Mouse (Mus musculus) adrenal gland, adult 2 months (tissue): ENCODE measurements around the gene Dclre1a. TPM values are rescaled to one million over a fixed set of nuclear protein-coding genes. Genes with fewer than 3 reads are reported as not detected.

Source experiments
- DNase-seq: peaks from one replicate; pipeline ENCODE4 v3.0.0; 2021
- long read RNA-seq: library from polyadenylated mRNA; stranded (forward); transcript quantifications from one replicate; pipeline ENCODE4 v2.0.0, GENCODE M21; 2021
- polyA plus RNA-seq: library from polyadenylated mRNA; depleted of rRNA; stranded (reverse); fragments of >200 nt; gene quantifications from 2 replicates; pipeline ENCODE4 v1.2.3, GENCODE M21; 2012; rRNA removed
- total RNA-seq, 2 experiments: library from RNA; stranded (reverse); gene quantifications; 2 replicates each; pipeline ENCODE4 v1.2.3; 2021

The Dclre1a gene
- total RNA-seq: 1 to 10 TPM; 8.0 to 8.9 TPM
- 2.4 and 2.5 TPM in 2 replicates for polyA plus RNA-seq
- long read RNA-seq, partial matches to known transcripts: 0 of 3 reads
- long read RNA-seq, other reads (novel, unspliced or antisense): 3 of 3 reads

DNA sequence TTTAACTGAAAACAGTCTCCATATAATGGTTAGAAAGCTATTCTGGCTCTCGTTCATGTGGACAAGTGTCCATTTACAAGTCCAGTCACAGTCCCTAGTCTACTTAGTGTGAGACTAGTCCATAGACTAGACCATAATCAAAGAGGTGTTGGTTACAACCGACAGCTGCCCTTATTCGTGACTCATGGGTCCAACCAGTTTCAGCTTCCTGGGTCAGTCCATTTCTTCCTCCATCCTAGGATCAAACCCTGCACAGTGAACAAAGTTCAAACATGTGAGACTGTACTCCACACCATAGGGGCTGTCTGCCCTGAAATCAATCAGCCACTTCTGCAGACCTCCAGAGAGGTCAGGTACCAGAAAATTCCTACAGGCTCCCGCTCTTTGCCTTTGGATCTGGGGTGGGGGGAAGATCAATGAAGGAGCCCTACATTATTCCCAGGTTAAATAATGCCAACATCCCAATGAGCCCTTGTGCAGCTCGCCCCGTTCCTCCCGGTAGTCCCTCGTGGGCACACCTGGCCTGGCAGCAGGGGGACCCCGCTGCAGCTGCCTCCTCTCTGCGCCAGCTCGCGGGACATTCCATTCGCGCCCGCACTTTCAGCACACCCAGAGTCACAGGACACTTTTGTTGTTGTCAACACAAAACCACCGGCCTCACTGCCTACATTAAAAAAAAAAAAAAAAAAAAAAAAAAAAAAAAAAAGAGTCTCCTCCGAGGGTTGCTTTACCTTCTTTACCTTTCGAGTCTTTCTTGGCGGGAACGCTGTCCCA, at the start of gene Dclre1a:
TSS of gene Dclre1a (minus strand) at position 767 of the 774 bp plus-strand sequence.
- peak; percentile 81 for DNase-seq

- DNase-seq: no peak
Observed at GRCm38 (mm10) chr19:56592472-56592871, 44.5 kb upstream of the Dclre1a start.

DNA sequence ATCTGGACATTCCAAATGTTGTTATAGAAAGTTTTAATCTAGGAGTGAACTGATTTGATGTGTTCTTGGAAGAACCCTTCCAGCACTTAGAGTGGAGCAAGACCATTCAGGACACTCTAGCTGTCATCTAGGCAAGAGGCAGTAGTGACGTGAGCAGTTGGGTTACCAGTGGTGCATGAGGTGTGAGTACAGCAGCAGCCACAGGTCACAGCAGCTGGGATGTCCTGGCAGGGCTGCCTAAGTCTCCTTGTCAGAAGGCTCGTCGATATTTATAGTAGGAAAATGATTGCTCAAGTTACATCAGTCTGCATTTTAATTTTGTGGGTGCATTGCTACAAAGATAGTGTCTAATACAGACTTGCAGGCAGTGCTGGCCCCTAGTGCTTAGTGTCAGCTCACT, 42.2 kb upstream of the Dclre1a start:
- no peak for DNase-seq

- no peak for DNase-seq
Observed at GRCm38 (mm10) chr19:56589455-56589854, 41.4 kb upstream of the Dclre1a start.

DNA sequence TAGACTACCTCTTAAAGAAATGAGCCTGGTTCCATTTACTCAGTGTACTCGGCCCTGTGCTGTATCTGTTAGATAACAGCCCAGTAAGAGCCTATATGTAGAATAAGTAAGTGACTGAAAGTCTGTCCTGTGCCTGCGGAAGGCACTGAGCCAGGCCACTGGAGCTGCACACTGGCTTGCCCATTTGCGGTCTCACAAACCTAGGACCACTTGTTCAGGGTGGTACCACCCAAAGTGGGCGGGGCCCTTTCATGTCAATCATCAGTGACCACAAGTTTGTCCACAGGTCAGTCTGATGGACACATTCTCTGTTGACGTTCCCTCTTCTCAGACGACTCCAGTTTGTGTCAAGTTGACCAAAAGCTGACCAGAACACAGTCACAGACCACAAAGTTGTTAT, 41.0 kb upstream of the Dclre1a start:
- no peak for DNase-seq

- DNase-seq: peak; percentile 84
Observed at GRCm38 (mm10) chr19:56588205-56588626, 40.2 kb upstream of the Dclre1a start.

GRCm38 (mm10) chr19:56586320-56586719, 38.3 kb upstream of the Dclre1a start:
- DNase-seq: no peak

DNA sequence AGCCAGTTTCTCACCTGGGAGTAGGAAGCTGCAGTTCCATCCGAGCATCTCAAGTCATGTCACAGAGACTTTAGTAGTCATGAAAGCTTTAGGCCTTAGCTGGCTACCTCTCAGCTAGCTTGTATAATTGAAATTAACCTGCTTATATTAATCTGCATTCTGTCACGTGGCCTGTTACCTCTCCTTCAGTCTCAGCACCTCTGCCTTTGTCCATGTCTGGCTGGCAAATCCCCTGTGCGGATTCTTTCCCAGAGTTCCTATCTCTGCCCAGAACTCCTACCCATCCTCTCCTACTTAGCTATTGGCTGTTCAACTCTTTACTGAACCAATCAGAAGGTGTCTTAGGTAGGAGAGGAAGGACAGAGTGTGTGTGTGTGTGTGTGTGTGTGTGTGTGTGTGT, 36.3 kb upstream of the Dclre1a start:
- DNase-seq: no peak

GRCm38 (mm10) chr19:56583785-56584184, 35.8 kb upstream of the Dclre1a start:
- no peak for DNase-seq

DNA sequence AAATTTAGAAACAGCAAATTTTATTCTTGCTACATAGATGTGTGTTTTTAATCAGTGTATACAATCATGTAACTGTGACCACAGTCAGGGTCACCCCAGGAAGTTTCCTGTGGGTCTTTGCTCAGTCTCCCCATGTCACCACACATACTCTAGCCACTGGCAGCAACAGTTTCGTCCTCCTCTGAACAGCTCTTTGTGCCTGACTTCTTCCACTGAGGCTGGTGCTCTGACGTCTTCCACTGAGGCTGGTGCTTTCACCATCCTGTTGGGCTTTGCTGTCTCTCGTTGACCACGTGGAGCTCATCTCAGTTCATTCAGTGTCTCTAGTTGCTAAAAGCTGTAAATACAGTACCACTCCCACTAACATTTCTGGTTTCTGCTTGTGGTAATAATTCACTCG, 34.0 kb upstream of the Dclre1a start:
- no peak for DNase-seq

DNA sequence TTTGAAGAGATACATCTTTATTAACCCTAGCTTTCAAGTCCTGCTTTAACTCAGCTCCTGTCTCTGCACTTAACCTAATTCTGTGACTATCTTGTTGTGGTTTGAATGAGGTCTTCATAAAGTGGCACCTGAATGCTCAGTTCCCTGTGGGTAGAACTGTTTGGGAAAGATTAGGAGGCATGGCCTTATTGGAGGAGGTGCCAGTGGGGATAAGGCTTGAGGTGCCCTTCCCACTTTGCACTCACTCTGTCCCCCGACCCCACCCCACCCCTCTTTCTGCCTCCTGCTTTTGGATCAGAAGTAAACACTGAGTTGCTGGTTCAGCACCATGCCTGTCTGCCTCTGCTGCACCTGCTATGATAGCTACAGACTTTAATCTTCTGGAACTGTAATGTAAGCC, 29.8 kb upstream of the Dclre1a start:
- DNase-seq: no peak

DNA sequence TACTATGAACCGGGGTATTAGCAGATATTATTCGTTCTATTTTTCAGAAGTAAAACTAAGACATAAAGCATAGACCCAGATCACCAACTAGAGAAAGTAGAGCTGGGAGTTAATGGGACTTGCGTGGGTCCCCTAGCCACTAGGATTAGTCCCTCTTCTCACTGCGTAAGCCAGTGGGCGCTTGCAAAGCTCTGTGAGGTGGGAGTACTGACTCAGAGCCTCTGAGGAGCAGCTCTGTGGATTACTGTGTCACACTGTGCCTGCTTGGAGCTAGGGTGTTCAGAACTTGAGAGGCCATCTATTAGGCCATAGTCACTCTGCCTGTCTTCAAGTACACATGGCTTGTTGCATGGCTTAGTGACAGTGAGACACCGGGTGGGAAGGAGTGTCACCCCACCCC, 25.2 kb upstream of the Dclre1a start:
- no peak for DNase-seq

DNA sequence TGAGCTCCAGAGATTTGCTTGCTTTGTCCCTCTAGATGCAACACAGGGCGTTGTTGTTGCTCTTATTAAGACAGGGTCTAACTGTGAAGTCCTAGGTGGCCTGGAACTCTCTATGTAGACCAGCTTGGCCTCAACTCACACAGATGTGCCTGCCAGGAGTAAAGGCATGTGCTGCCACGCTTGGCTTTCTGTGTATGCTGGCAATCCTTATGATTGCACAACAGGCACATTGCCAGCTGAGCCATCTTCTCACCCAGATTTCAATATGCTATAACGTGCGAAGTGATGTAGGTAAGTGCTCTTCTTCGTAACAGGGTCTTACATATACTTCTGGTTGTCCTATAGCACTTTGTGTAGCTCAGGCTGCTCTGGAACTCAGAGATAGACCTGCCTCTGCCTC, 23.9 kb upstream of the Dclre1a start:
- DNase-seq: no peak

DNA sequence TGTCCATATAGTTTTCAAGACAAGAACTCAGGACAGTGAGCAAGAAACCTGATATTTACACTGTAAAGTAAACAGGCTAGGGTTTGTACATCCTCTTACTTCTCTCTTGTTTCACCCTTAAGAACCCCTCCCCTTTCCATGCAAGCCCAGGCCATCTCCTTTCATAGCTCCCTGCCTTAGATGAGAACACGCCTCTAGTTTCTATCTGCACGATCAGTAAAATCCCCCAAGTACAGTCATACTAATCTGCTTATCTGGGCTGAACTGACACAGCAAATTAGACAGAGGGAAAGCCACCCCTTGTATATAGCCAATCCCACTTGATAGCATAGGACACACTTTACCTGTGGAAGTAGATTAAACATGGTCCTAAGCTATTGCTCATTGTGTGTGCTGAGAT, 23.2 kb upstream of the Dclre1a start:
- no peak for DNase-seq

DNA sequence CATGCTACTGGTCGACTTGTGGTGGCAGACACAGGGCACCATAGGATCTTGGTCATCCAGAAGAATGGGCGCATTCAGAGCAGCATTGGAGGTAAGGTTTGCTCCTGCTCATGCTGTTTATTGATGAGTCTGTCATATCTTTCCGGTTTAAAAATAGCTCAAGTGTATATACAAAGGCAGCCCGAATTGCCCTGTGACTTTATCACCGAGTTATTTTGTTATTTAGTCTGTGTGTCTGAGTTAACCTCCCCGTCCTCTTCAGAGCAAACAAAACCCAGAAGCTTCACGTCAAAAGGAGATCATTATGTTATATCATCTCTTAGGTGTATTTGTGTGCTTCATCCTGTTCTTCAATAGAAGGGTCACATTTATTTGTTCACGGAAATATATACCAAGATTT, 22.8 kb upstream of the Dclre1a start:
- no peak for DNase-seq

GRCm38 (mm10) chr19:56566940-56567339, 18.9 kb upstream of the Dclre1a start:
- no peak for DNase-seq

- DNase-seq: peak; percentile 52
Observed at GRCm38 (mm10) chr19:56566041-56566440, 18.0 kb upstream of the Dclre1a start.

- DNase-seq: no peak
Observed at GRCm38 (mm10) chr19:56565358-56565757, 17.3 kb upstream of the Dclre1a start.

DNA sequence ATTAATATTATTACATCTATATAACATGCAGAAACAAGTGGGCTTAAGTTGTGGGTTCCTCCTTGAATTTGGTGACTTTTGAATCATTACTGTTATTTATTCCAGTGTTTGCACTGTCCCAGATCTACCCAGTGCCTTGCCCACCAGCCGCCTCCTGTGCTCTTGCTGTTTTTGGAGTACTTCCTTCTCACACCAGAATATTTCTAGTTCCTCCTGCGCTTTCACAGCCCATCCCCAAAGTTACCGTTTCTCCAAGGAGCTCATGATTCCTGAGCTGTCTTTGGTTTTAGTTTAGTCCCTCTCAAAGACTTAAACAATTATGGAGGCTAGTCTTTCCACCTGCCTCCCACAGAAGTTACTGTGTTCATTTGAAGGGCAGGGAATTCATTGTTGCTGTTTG, 15.4 kb upstream of the Dclre1a start:
- no peak for DNase-seq

DNA sequence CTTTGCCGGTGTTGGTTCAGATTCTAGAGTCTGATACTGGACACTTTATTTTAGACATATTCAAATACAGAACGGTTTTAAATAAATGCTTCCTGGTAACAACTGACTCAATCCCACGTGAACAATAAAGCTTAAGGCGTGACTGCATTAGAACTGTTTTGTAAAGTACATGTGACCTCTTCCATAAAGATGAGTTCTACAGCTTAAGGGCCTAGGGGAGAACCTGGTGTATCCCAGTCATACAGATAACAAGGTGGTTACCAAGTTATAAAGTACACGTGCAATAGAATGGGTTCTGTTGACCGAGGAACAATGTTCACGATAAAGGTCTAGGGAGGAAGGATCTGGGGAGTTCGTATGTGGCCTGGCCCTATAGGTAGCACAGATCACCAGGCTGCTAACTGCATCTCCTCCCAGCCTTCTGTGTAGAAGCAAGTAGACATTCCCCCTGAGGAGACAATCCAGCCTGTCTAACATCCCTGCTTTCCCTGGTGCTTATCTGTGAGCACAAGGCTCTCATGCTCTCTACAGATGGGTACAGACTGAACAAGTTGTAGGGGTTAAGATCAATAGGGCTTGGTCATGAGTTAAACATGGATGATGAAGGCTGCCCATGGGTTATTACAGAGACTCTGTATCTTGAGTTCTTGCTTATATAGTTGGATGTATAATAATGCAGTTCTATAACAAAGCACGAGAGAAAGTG, 14.6 kb upstream of the Dclre1a start:
- DNase-seq: no peak

- peak; percentile 81 for DNase-seq
Observed at GRCm38 (mm10) chr19:56555972-56556371, 8.0 kb upstream of the Dclre1a start.

DNA sequence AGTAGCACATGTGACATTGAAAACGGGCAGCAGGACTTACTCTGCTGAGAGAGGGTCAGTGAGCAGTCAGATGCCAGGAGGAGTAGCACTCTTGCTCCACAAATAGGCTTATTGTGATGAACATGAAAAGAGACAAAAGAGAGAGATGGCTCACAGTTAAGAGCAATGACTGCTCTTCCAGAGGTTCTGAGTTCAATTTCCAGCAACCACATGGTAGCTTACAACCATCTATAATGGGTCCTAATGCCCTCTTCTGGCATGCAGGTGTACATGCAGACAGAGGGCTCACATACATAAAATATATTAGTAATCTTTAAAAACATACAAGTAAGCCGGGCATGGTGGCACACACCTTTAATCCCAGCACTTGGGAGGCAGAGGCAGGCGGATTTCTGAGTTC, 5.2 kb upstream of the Dclre1a start:
- DNase-seq: no peak

GRCm38 (mm10) chr19:56549033-56549680, 1.1 kb upstream of the Dclre1a start:
- DNase-seq: no peak
